Mouse (Mus musculus): ENCODE data around the gene Tubgcp2. TPM values are rescaled to one million over a fixed set of nuclear protein-coding genes. Genes with fewer than 3 reads are reported as not detected.

The Tubgcp2 gene
- polyA plus RNA-seq, 1 experiment from 2014 or later, result 16.0 TPM

DNA sequence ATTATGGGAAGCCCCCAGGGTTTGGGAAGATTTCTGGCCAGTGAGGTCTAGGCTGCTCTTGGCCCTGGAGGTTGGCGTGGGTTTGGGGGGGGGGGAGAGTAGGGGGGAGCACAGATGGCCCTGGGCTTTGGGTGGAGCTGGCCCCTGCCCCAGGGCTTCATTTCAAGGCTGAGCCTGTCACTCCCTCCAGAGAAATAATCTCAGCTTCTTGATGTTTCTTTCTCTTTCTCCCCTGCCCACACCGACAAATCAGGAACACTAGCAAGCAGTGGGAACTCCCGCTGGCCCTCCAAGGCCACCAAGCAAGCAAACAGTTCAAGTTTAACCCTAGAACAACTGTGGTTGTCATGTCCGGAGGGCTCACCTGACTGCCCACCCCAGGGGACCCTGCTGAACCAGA is 72.7 kb downstream of the Tubgcp2 start:
- Histone ChIP-seq H3K36me3 (replicated peaks; ENCODE audit: insufficient read depth, low read length) (no peaks in the 10 kb centered on the region), H3K4me1 (ENCODE audit: insufficient read depth) (no peaks in the 10 kb centered on the region), H3K4me2 (ENCODE audit: low read depth, low read length) (no peak overlapping the region), H3K27ac (ENCODE audit: low read depth) (no peak overlapping the region), H3K4me3 (ENCODE audit: low read depth, low read length) (no peak overlapping the region), H3K9ac (replicated peaks) (no peak overlapping the region), H3K27me3 (ENCODE audit: insufficient read depth, low read length) (0 out of 2 replicates have a peak, but pooled peaks cover 2% of the 10 kb centered on the region), H3K9me3 (ENCODE audit: low read length) (no peaks in the 10 kb centered on the region)
- ATAC-seq, result no peak
- TF ChIP-seq CTCF (IDR thresholded peaks at IDR 0.05; ENCODE audit: low read depth) (no peak), EP300 (IDR thresholded peaks at IDR 0.05; ENCODE audit: low read depth) (no peak)
- 58% methylated on average over 4 of the region's 4 CpGs for WGBS (ENCODE audit: insufficient replicate concordance)
- no peak for DNase-seq

GRCm38 (mm10) chr7:139961141-139961540 is 75.3 kb downstream of the Tubgcp2 start:
- Histone ChIP-seq H3K27ac (ENCODE audit: low read depth) (no peak overlapping the region), H3K9ac (replicated peaks) (no peak overlapping the region)

DNA sequence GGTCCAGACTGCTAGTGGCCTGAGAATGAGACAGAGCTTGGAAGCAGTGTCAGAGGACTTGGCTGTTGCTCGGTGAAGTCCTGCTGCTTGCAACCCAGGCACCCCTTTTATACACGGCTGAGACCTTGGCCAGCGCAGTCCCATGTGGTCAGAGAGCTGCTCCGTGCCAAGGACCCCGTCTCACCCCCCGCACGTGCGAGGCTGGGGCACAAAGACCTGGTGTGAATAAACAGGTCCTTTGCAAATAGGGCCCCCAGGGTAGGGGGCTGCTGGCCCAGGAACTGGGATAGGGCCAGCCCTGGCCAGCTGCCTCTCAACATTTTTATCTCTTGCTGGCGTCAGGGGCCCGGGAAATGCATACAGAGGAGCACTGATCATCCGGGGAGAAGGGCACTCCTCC is 78.5 kb downstream of the Tubgcp2 start:
- no peaks in the 10 kb centered on the region for H3K27me3 ChIP-seq (ENCODE audit: insufficient read depth, low read length)
- no peaks in the 10 kb centered on the region for H3K4me1 ChIP-seq (ENCODE audit: insufficient read depth)
- no peak overlapping the region for H3K9ac ChIP-seq (replicated peaks)
- TF ChIP-seq CTCF (IDR thresholded peaks at IDR 0.05; ENCODE audit: low read depth) (no peak), EP300 (IDR thresholded peaks at IDR 0.05; ENCODE audit: low read depth) (no peak)
- no peak for DNase-seq
- H3K9me3 ChIP-seq (ENCODE audit: low read length), result no peaks in the 10 kb centered on the region
- no peak overlapping the region for H3K4me3 ChIP-seq (ENCODE audit: low read depth, low read length)
- H3K36me3 ChIP-seq (replicated peaks; ENCODE audit: insufficient read depth, low read length), result no peaks in the 10 kb centered on the region
- no peak for ATAC-seq
- H3K4me2 ChIP-seq (ENCODE audit: low read depth, low read length), result no peak overlapping the region
- no peak overlapping the region for H3K27ac ChIP-seq (ENCODE audit: low read depth)
- 41% methylated on average over 11 of the region's 11 CpGs for WGBS (ENCODE audit: insufficient replicate concordance)

More at GRCm38 (mm10) chr7:139961141-139961540, 75.3 kb downstream of the Tubgcp2 start:
- no peak for DNase-seq
- Histone ChIP-seq H3K4me2 (ENCODE audit: low read depth, low read length) (no peak overlapping the region), H3K27me3 (ENCODE audit: insufficient read depth, low read length) (no peaks in the 10 kb centered on the region), H3K9me3 (ENCODE audit: low read length) (no peaks in the 10 kb centered on the region), H3K4me1 (ENCODE audit: insufficient read depth) (no peaks in the 10 kb centered on the region), H3K4me3 (ENCODE audit: low read depth, low read length) (no peak overlapping the region), H3K36me3 (replicated peaks; ENCODE audit: insufficient read depth, low read length) (no peaks in the 10 kb centered on the region)
- 85% methylated on average over 10 of the region's 10 CpGs for WGBS (ENCODE audit: insufficient replicate concordance)
- no peak for ATAC-seq
- TF ChIP-seq CTCF (IDR thresholded peaks at IDR 0.05; ENCODE audit: low read depth) (no peak), EP300 (IDR thresholded peaks at IDR 0.05; ENCODE audit: low read depth) (no peak)

GRCm38 (mm10) chr7:139957437-139957836 is 79.0 kb downstream of the Tubgcp2 start:
- TF ChIP-seq CTCF (IDR thresholded peaks at IDR 0.05; ENCODE audit: low read depth) (no peak), EP300 (IDR thresholded peaks at IDR 0.05; ENCODE audit: low read depth) (no peak)
- no peak overlapping the region for H3K9ac ChIP-seq (replicated peaks)
- ATAC-seq (no peak), DNase-seq (no peak)
- H3K9me3 ChIP-seq (ENCODE audit: low read length), result no peaks in the 10 kb centered on the region
- no peak overlapping the region for H3K27ac ChIP-seq (ENCODE audit: low read depth)
- WGBS (ENCODE audit: insufficient replicate concordance), result 30% methylated on average over 11 of the region's 11 CpGs
- H3K4me3 ChIP-seq (ENCODE audit: low read depth, low read length), result no peak overlapping the region
- H3K27me3 ChIP-seq (ENCODE audit: insufficient read depth, low read length), result no peaks in the 10 kb centered on the region
- no peaks in the 10 kb centered on the region for H3K4me1 ChIP-seq (ENCODE audit: insufficient read depth)
- no peaks in the 10 kb centered on the region for H3K36me3 ChIP-seq (replicated peaks; ENCODE audit: insufficient read depth, low read length)
- peak overlapping the region; percentile 6; the same call in 1 of the 2 replicates for H3K4me2 ChIP-seq (ENCODE audit: low read depth, low read length)

GRCm38 (mm10) chr7:139956658-139957057 is 79.8 kb downstream of the Tubgcp2 start:
- Histone ChIP-seq H3K9ac (replicated peaks) (no peak overlapping the region), H3K36me3 (replicated peaks; ENCODE audit: insufficient read depth, low read length) (no peaks in the 10 kb centered on the region), H3K9me3 (ENCODE audit: low read length) (no peaks in the 10 kb centered on the region), H3K4me1 (ENCODE audit: insufficient read depth) (no peaks in the 10 kb centered on the region; the same call in 1 of the 2 replicates), H3K4me3 (ENCODE audit: low read depth, low read length) (no peak overlapping the region), H3K27ac (ENCODE audit: low read depth) (no peak overlapping the region), H3K4me2 (ENCODE audit: low read depth, low read length) (no peak overlapping the region), H3K27me3 (ENCODE audit: insufficient read depth, low read length) (no peaks in the 10 kb centered on the region)
- WGBS (ENCODE audit: insufficient replicate concordance), result 71% methylated on average over 3 of the region's 3 CpGs
- no peak for DNase-seq
- TF ChIP-seq EP300 (IDR thresholded peaks at IDR 0.05; ENCODE audit: low read depth) (no peak), CTCF (IDR thresholded peaks at IDR 0.05; ENCODE audit: low read depth) (no peak)
- ATAC-seq, result no peak

- Histone ChIP-seq H3K27ac (ENCODE audit: low read depth) (no peak overlapping the region), H3K9me3 (ENCODE audit: low read length) (no peaks in the 10 kb centered on the region), H3K4me3 (ENCODE audit: low read depth, low read length) (no peak overlapping the region), H3K36me3 (replicated peaks; ENCODE audit: insufficient read depth, low read length) (no peaks in the 10 kb centered on the region), H3K4me1 (ENCODE audit: insufficient read depth) (peaks cover 8% of the 10 kb centered on the region; the same call in 1 of the 2 replicates), H3K27me3 (ENCODE audit: insufficient read depth, low read length) (no peaks in the 10 kb centered on the region), H3K4me2 (ENCODE audit: low read depth, low read length) (no peak overlapping the region), H3K9ac (replicated peaks) (no peak overlapping the region)
- TF ChIP-seq CTCF (IDR thresholded peaks at IDR 0.05; ENCODE audit: low read depth), result no peak
- TF ChIP-seq EP300 (IDR thresholded peaks at IDR 0.05; ENCODE audit: low read depth), result no peak
- DNase-seq (no peak), ATAC-seq (peak; percentile 59)
- 46% methylated on average over 4 of the region's 4 CpGs for WGBS (ENCODE audit: insufficient replicate concordance)
Observed at GRCm38 (mm10) chr7:139955505-139955904, 81.0 kb downstream of the Tubgcp2 start.

Measured in liver, postnatal 0 days (tissue).